Mouse (Mus musculus) cerebellum, adult 2 months (tissue): ENCODE measurements around the gene Pgm3.

ENCODE experiments used
- CTCF ChIP-seq: fragments of 200-500 bp; IDR thresholded peaks from 2 replicates; pipeline ENCODE4 v1.5.1; 2011; ENCODE audit warnings: low read depth, mild to moderate bottlenecking, control low read depth, low read length, moderate library complexity, borderline replicate concordance; ENCODE audit not compliant: insufficient read depth
- POLR2A ChIP-seq: fragments of 200-500 bp; IDR thresholded peaks from 2 replicates; pipeline ENCODE4 v1.6.1; 2011; ENCODE audit warnings: low read length, control low read depth, borderline replicate concordance; ENCODE audit not compliant: insufficient read depth

DNA sequence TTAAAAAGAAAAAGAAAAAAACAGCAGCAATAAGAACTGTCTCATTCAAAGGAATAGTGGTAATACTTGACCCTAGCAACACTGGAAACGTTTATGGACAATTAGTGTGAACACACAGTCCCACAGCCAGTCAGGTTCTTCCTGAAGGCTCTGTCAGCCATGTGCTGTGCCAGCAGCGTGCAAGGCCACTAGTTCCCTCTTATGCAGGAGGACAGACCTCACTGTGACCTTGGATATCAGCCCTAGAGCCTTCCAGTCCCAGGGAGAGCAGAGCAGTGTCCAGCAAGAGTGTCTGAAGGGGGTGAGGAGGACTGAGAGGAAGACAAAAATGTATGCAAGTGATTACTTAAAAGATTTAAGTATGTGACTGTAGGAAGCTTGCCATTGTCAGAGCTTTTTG lies 46.0 kb downstream of the Pgm3 start:
- TF ChIP-seq CTCF, result no peak
- TF ChIP-seq POLR2A, result no peak
